Mouse (Mus musculus) cortical plate, adult 2 months (tissue): Measurements from ENCODE around the gene Gpd1l.

Source experiments
- CTCF ChIP-seq: fragments of 200-500 bp; IDR thresholded peaks from 2 replicates; pipeline ENCODE4 v1.5.1; 2011; ENCODE audit warnings: mild to moderate bottlenecking, control low read depth, low read length; ENCODE audit not compliant: insufficient read depth; ENCODE audit errors: extremely low read depth
- POLR2A ChIP-seq: fragments of 200-500 bp; IDR thresholded peaks from 2 replicates; pipeline ENCODE4 v1.6.1; 2011; ENCODE audit warnings: mild to moderate bottlenecking, low read length, control low read depth; ENCODE audit not compliant: insufficient read depth; ENCODE audit errors: extremely low read depth

DNA sequence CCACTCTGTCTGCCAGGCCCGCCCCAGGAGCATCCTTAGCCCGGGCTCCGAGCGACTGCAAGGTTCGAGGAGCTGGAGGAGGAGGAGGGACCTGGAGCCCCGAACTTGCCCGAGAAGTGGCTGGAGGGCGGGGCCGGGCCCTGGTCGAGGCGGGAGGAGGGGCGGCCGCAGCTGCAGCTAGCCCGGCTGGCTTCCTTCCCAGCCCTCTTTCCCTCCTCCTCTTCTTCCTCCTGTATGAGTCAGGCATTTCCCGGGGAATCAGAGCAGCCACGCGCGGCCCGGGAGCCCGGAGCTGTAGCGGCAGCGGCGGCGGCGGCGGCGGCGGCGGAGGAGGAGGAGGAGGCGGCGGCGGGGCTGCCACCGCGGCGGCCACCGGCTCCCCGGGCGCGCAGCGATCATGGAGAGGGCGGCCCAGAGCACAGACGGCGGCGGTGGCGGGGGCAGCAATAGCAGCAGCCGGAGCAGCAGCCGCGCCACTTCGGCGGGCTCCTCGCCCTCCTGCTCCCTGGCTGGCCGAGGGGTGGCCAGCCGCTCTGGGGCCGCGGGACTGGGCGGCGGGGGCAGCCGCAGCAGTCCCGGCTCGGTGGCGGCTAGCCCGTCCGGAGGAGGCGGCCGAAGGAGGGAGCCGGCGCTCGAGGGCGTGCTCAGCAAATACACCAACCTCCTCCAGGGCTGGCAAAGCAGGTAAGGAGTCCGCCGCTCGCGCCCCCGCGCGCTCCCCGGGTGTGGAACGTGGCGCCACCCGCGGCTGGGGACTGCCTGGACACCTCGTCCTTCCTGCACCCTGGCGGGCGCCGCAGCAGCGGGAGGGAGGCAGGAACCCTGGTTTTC is 44.7 kb upstream of the Gpd1l start, which contains the start of gene Osbpl10:
- TF ChIP-seq CTCF (no peak), POLR2A (0 out of 2 replicates have a peak, but pooled peaks have one; percentile 41)
